In genomic region chr6:84434532-84434931, GRCm38 (mm10) we compare ENCODE assay signal across 15 mouse cellular contexts.
DNase-seq lines count a peak whose midpoint lies in the region; ATAC-seq lines count a peak whose summit lies in the region.
"Had no signal": no experiment of that assay in that cellular context is flagged by ENCODE, and none has a peak within 500 bp of the region (broad histone marks: within the 10 kb centered on the region; RNA-seq: fewer than 3 reads in every experiment).

No protein-coding gene starts in this region.

- no peak overlapping the region for H3K4me3 ChIP-seq in heart, embryonic 11.5 days (ENCODE audit: low read depth, low read length)
- H3K4me3 ChIP-seq in embryonic facial prominence, embryonic 10.5 days: no peak overlapping the region
- H3K4me3 ChIP-seq in forebrain, embryonic 13.5 days: no peak overlapping the region
- H3K4me3 ChIP-seq: heart, embryonic 13.5 days; midbrain, embryonic 12.5 days had no signal

- ATAC-seq in heart, embryonic 11.5 days (replicated peaks; ENCODE audit: insufficient number of reproducible peaks, low FRiP score, low TSS enrichment): no peak
- no peak for ATAC-seq in forebrain, embryonic 13.5 days
- ATAC-seq: forebrain, embryonic 14.5 days; inflammation-experienced regulatory T-cells, adult 6 months had no signal

- H3K36me3 ChIP-seq in heart, embryonic 11.5 days (ENCODE audit: control insufficient read depth, insufficient read depth, low read length): no peaks in the 10 kb centered on the region
- H3K36me3 ChIP-seq in embryonic facial prominence, embryonic 10.5 days (replicated peaks): no peaks in the 10 kb centered on the region
- H3K36me3 ChIP-seq in forebrain, embryonic 13.5 days (ENCODE audit: poor library complexity, severe bottlenecking): no peaks in the 10 kb centered on the region
- H3K36me3 ChIP-seq: heart, embryonic 13.5 days; midbrain, embryonic 12.5 days had no signal

- WGBS in heart, embryonic 11.5 days (ENCODE audit: insufficient replicate concordance): 73% methylated on average over 6 of the region's 6 CpGs
- WGBS in embryonic facial prominence, embryonic 10.5 days: 80% methylated on average over 6 of the region's 6 CpGs
- 89% methylated on average over 6 of the region's 6 CpGs for WGBS in forebrain, embryonic 13.5 days

- H3K4me2 ChIP-seq in heart, embryonic 11.5 days: no peak overlapping the region
- no peak overlapping the region for H3K4me2 ChIP-seq in forebrain, embryonic 13.5 days
- H3K4me2 ChIP-seq: heart, embryonic 13.5 days; midbrain, embryonic 12.5 days had no signal

- H3K27me3 ChIP-seq in heart, embryonic 11.5 days (ENCODE audit: control insufficient read depth, insufficient read depth, low read length): peaks cover 28% of the 10 kb centered on the region
- 0 out of 2 replicates have a peak, but pooled peaks cover 12% of the 10 kb centered on the region for H3K27me3 ChIP-seq in embryonic facial prominence, embryonic 10.5 days (replicated peaks; ENCODE audit: low read depth, poor library complexity, severe bottlenecking)
- no peaks in the 10 kb centered on the region for H3K27me3 ChIP-seq in forebrain, embryonic 13.5 days
- H3K27me3 ChIP-seq: midbrain, embryonic 12.5 days had no signal

- H3K27ac ChIP-seq in heart, embryonic 11.5 days (ENCODE audit: low read depth, low read length): no peak overlapping the region
- no peak overlapping the region for H3K27ac ChIP-seq in embryonic facial prominence, embryonic 10.5 days (replicated peaks)
- no peak overlapping the region for H3K27ac ChIP-seq in forebrain, embryonic 13.5 days
- H3K27ac ChIP-seq: heart, embryonic 13.5 days; liver, embryonic 14.5 days; midbrain, embryonic 12.5 days had no signal

- H3K9me3 ChIP-seq in heart, embryonic 11.5 days (replicated peaks; ENCODE audit: control insufficient read depth, low read length): no peaks in the 10 kb centered on the region
- no peaks in the 10 kb centered on the region for H3K9me3 ChIP-seq in embryonic facial prominence, embryonic 10.5 days
- H3K9me3 ChIP-seq in forebrain, embryonic 13.5 days (replicated peaks): no peaks in the 10 kb centered on the region
- H3K9me3 ChIP-seq: heart, embryonic 13.5 days; midbrain, embryonic 12.5 days had no signal

- H3K4me1 ChIP-seq in heart, embryonic 11.5 days (ENCODE audit: control insufficient read depth, insufficient read depth, low read length): peaks cover 10% of the 10 kb centered on the region; the same call in 1 of the 2 replicates
- peaks cover 30% of the 10 kb centered on the region for H3K4me1 ChIP-seq in embryonic facial prominence, embryonic 10.5 days
- H3K4me1 ChIP-seq in forebrain, embryonic 13.5 days: no peaks in the 10 kb centered on the region
- H3K4me1 ChIP-seq: midbrain, embryonic 12.5 days had no signal

- peak; percentile 96 for DNase-seq in heart, adult 11 months
- peak; percentile 57 for DNase-seq in adipocyte (ENCODE audit: low spot score)
- peak; percentile 7 for DNase-seq in embryonic facial prominence, embryonic 10.5 days (ENCODE audit: low spot score)
- peak; percentile 55 to 57 for DNase-seq in heart, adult 9 months (ENCODE audit: low spot score in 2 of 2)
- no peak for DNase-seq in kidney, adult 9 months
- no peak for DNase-seq in kidney, postnatal 14 days
- DNase-seq: cerebellum, adult 11-12 months; lung, postnatal 4 days had no signal

- no peak overlapping the region for H3K9ac ChIP-seq in heart, embryonic 11.5 days (ENCODE audit: low read depth, low read length)
- H3K9ac ChIP-seq in forebrain, embryonic 13.5 days: no peak overlapping the region
- H3K9ac ChIP-seq: heart, embryonic 13.5 days; liver, embryonic 14.5 days; midbrain, embryonic 12.5 days had no signal

Comparison
In these comparisons a context has a peak if more than half of its experiments do, and no peak if none do; other contexts are left out.
1. DNase-seq: peak in heart, adult 11 months (single experiment), adipocyte (single experiment), embryonic facial prominence, embryonic 10.5 days (single experiment) and heart, adult 9 months (2 of 2); none in kidney, adult 9 months (single experiment) and kidney, postnatal 14 days (single experiment).